In the genomic region with DNA sequence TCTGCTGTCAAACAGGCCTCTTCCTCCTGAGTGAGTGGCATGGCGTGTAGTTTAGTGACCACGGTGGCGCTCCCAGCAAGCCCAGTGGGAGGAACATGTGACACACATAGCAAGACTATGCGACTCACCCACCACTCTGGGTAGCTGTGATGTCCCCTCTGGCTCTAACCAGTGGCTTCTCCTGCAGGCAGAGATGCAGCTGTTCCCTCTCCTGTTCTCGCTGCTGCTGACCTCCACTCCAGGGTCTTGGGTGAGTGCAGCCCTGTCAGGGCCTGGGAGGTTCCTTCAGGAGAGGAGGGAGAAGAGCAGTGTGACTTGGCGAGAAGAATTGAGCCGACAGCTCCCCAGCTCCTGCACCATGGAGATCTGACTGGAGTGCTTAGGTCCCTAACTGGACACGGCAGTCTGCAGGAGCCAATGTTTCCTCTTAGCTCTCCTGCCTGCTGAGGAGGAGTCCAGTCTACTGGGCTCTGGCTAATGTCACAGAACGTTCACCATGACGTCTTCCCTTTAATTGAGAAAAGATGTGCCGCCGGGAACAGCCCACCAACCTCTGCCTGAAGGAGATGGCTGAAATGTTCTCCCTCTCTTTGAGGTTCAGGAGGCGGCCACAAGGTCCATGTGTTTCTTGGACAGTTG, we compare ENCODE assay signal across 32 mouse cellular contexts. TPM values are rescaled to one million over a fixed set of nuclear protein-coding genes. Genes with fewer than 3 reads are reported as not detected.
DNase-seq lines count a peak whose midpoint lies in the region; ATAC-seq and TF ChIP-seq lines count a peak whose summit lies in the region.
"Had no signal": no experiment of that assay in that cellular context is flagged by ENCODE, and none has a peak within 500 bp of the region (broad histone marks: within the 10 kb centered on the region; RNA-seq: fewer than 3 reads in every experiment).

No protein-coding gene starts in this region.

- no peak overlapping the region for H3K27ac ChIP-seq in embryonic facial prominence, embryonic 14.5 days (replicated peaks; ENCODE audit: low read depth, low read length)
- no peak overlapping the region for H3K27ac ChIP-seq in limb, embryonic 14.5 days (replicated peaks; ENCODE audit: low read depth, low read length)
- no peak overlapping the region for H3K27ac ChIP-seq in hindbrain, embryonic 10.5 days
- H3K27ac ChIP-seq: forebrain, embryonic 13.5 days; gastrocnemius, adult 2 months; heart, adult 2 months; hindbrain, embryonic 12.5 days; hindbrain, postnatal 0 days; intestine, embryonic 15.5 days; kidney, postnatal 0 days; liver, embryonic 15.5 days; lung, embryonic 15.5 days; neural tube, embryonic 12.5 days; stomach, embryonic 15.5 days had no signal

- TF ChIP-seq POLR2A in limb, embryonic 14.5 days (IDR thresholded peaks at IDR 0.05; ENCODE audit: borderline replicate concordance, extremely low read depth, insufficient read depth, insufficient read length) = no peak

- no peak overlapping the region for H3K9ac ChIP-seq in embryonic facial prominence, embryonic 14.5 days (ENCODE audit: low read depth, low read length)
- H3K9ac ChIP-seq in limb, embryonic 14.5 days (ENCODE audit: low read depth, low read length, severe bottlenecking) = no peak overlapping the region
- H3K9ac ChIP-seq: forebrain, embryonic 13.5 days; hindbrain, embryonic 12.5 days; intestine, embryonic 15.5 days; liver, embryonic 15.5 days; lung, embryonic 15.5 days; neural tube, embryonic 12.5 days; stomach, embryonic 15.5 days had no signal

- peaks cover 54% of the 10 kb centered on the region for H3K4me1 ChIP-seq in embryonic facial prominence, embryonic 14.5 days (ENCODE audit: control insufficient read depth, insufficient read depth, low read length)
- H3K4me1 ChIP-seq in limb, embryonic 14.5 days (ENCODE audit: control insufficient read depth, insufficient read depth, low read length) = peaks cover 46% of the 10 kb centered on the region
- peaks cover 66% of the 10 kb centered on the region for H3K4me1 ChIP-seq in hindbrain, embryonic 10.5 days (replicated peaks)

- peak; percentile 1; the same call in 1 of the 2 replicates for ATAC-seq in embryonic facial prominence, embryonic 14.5 days (ENCODE audit: low read depth)
- ATAC-seq in limb, embryonic 14.5 days (ENCODE audit: low FRiP score, low read depth) = no peak
- ATAC-seq: CD4-positive, CD25-positive, alpha-beta regulatory T cell, adult 4 months; forebrain, embryonic 13.5 days; hindbrain, postnatal 0 days; intestine, embryonic 15.5 days; midbrain, embryonic 16.5 days had no signal

- no peak overlapping the region for H3K4me2 ChIP-seq in embryonic facial prominence, embryonic 14.5 days (ENCODE audit: low read depth, low read length)
- H3K4me2 ChIP-seq in limb, embryonic 14.5 days (replicated peaks; ENCODE audit: low read depth, low read length, severe bottlenecking) = no peak overlapping the region
- H3K4me2 ChIP-seq: forebrain, embryonic 13.5 days; hindbrain, embryonic 12.5 days; intestine, embryonic 15.5 days; liver, embryonic 15.5 days; lung, embryonic 15.5 days; midbrain, embryonic 11.5 days; neural tube, embryonic 12.5 days; stomach, embryonic 15.5 days had no signal

- WGBS in embryonic facial prominence, embryonic 14.5 days = 54% methylated on average over 13 of the region's 13 CpGs
- WGBS in limb, embryonic 14.5 days = 44% methylated on average over 13 of the region's 13 CpGs
- 76% methylated on average over 13 of the region's 13 CpGs for WGBS in hindbrain, embryonic 10.5 days

- H3K27me3 ChIP-seq in embryonic facial prominence, embryonic 14.5 days (replicated peaks; ENCODE audit: control insufficient read depth, insufficient read depth, low read length) = no peaks in the 10 kb centered on the region
- H3K27me3 ChIP-seq in limb, embryonic 14.5 days (ENCODE audit: control insufficient read depth, insufficient read depth, low read length) = no peaks in the 10 kb centered on the region
- peaks cover 54% of the 10 kb centered on the region for H3K27me3 ChIP-seq in hindbrain, embryonic 10.5 days (ENCODE audit: insufficient read depth, poor library complexity, severe bottlenecking)
- H3K27me3 ChIP-seq: intestine, embryonic 15.5 days; stomach, embryonic 15.5 days had no signal

- H3K36me3 ChIP-seq in embryonic facial prominence, embryonic 14.5 days (ENCODE audit: control insufficient read depth, insufficient read depth, low read length) = no peaks in the 10 kb centered on the region
- no peaks in the 10 kb centered on the region for H3K36me3 ChIP-seq in limb, embryonic 14.5 days (ENCODE audit: control insufficient read depth, insufficient read depth, low read length)
- H3K36me3 ChIP-seq in hindbrain, embryonic 10.5 days = no peaks in the 10 kb centered on the region
- H3K36me3 ChIP-seq: hindbrain, embryonic 12.5 days; intestine, embryonic 15.5 days; liver, embryonic 15.5 days; lung, embryonic 15.5 days; neural tube, embryonic 12.5 days; stomach, embryonic 15.5 days had no signal

- no peak overlapping the region for H3K4me3 ChIP-seq in embryonic facial prominence, embryonic 14.5 days (ENCODE audit: low read depth, low read length)
- H3K4me3 ChIP-seq in limb, embryonic 14.5 days (replicated peaks; ENCODE audit: low read length) = no peak overlapping the region
- no peak overlapping the region for H3K4me3 ChIP-seq in hindbrain, embryonic 10.5 days
- H3K4me3 ChIP-seq: forebrain, embryonic 13.5 days; gastrocnemius, adult 2 months; heart, adult 2 months; hindbrain, embryonic 12.5 days; intestine, embryonic 15.5 days; liver, embryonic 15.5 days; lung, embryonic 15.5 days; neural tube, embryonic 12.5 days; stomach, embryonic 15.5 days had no signal

- no peaks in the 10 kb centered on the region for H3K9me3 ChIP-seq in embryonic facial prominence, embryonic 14.5 days (ENCODE audit: control insufficient read depth, low read length)
- no peaks in the 10 kb centered on the region for H3K9me3 ChIP-seq in limb, embryonic 14.5 days (ENCODE audit: control insufficient read depth, low read length)
- no peaks in the 10 kb centered on the region for H3K9me3 ChIP-seq in hindbrain, embryonic 10.5 days
- H3K9me3 ChIP-seq: forebrain, embryonic 13.5 days; hindbrain, embryonic 12.5 days; intestine, embryonic 15.5 days; liver, embryonic 15.5 days; lung, embryonic 15.5 days; neural tube, embryonic 12.5 days; stomach, embryonic 15.5 days had no signal

- DNase-seq in MN1 (ENCODE audit: low spot score) = peak; percentile 68
- peak; percentile 43 for DNase-seq in embryo, embryonic 11 days
- DNase-seq in embryonic facial prominence, embryonic 14.5 days (ENCODE audit: low spot score) = peak; percentile 57
- DNase-seq in limb, embryonic 14.5 days (ENCODE audit: low spot score) = peak; percentile 47
- DNase-seq in cerebellum, adult 11 months = no peak
- no peak for DNase-seq in hindbrain, embryonic 10.5 days (ENCODE audit: low spot score)
- no peak for DNase-seq in c-Kit-positive CD71-positive TER-119-positive erythroid progenitor cells, embryonic 14.5 days (ENCODE audit: low spot score)
- DNase-seq: adrenal gland, adult 2 months; adrenal gland, postnatal 36 days; cerebellum, adult 8-10 months; cerebellum, postnatal 25 days; gastrocnemius, adult 2 months; gastrocnemius, postnatal 36 days; heart, adult 2 months; heart, postnatal 14 days; kidney, adult 8-10 months; layer of hippocampus, postnatal 36 days; left cerebral cortex, postnatal 4 days; lung, postnatal 36 days; thymus, postnatal 14 days had no signal

RNA-seq across cellular contexts. Expression of gene Papln, which starts 2.6 kb away (rescaled TPM):
- 1.8 and 2.6 TPM in 2 replicates for polyA plus RNA-seq in embryonic facial prominence, embryonic 14.5 days (2014; fragmentation: Nextera tagmentation; extraction: Ambion mirVana)
- 5.2 and 5.9 TPM in 2 replicates for polyA plus RNA-seq in limb, embryonic 14.5 days (2012; rRNA removed)
- 2.0 and 2.6 TPM in 2 replicates for polyA plus RNA-seq in limb, embryonic 14.5 days (2014; fragmentation: Nextera tagmentation; extraction: Ambion mirVana)
- 0.04 and 0.14 TPM in 2 replicates for polyA plus RNA-seq in hindbrain, embryonic 10.5 days (2016; fragmentation: Nextera tagmentation; extraction: Ambion mirVana)
- polyA plus RNA-seq: CD4-positive, CD25-positive, alpha-beta regulatory T cell, adult 4 months; midbrain, embryonic 11.5 days had no signal

Comparison
In these comparisons a context has a peak if more than half of its experiments do, and no peak if none do; other contexts are left out.
1. DNase-seq: peak in MN1 (single experiment), embryo, embryonic 11 days (single experiment), embryonic facial prominence, embryonic 14.5 days (single experiment) and limb, embryonic 14.5 days (single experiment); none in cerebellum, adult 11 months (single experiment), hindbrain, embryonic 10.5 days (single experiment) and c-Kit-positive CD71-positive TER-119-positive erythroid progenitor cells, embryonic 14.5 days (single experiment).